Mouse (Mus musculus) E14TG2a.4 (cell line): Measurements from ENCODE around the gene Nlgn3.

Experiments used
- CTCF ChIP-seq: conservative IDR thresholded peaks from 2 replicates; pipeline ENCODE4 v1.5.1; 2014; ENCODE audit warnings: low read length
- NANOG ChIP-seq: IDR thresholded peaks from 2 replicates; pipeline ENCODE4 v1.6.1; 2014; ENCODE audit warnings: borderline replicate concordance, low read length, mixed read lengths
- POU5F1 ChIP-seq: IDR thresholded peaks from 2 replicates; pipeline ENCODE4 v1.6.1; 2014; ENCODE audit warnings: low read length, borderline replicate concordance

DNA sequence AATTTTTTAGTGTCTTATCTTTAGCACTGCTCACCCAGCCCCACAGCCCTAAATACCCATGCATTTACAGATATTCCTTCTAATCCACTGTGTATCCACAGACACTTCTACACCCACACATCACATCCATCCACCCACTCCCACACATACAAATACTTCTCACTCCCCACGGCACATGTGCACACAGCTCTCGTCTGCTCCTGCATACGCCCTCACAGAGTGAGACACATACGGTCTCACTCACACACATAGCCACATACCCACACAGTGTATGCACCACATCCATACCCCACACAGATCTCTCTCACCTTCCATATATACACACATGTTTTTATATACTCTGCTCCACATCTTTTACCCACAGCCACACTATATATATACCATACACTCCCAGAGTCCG, 10.3 kb downstream of the Nlgn3 start:
- no peak for TF ChIP-seq CTCF
- TF ChIP-seq POU5F1 = no peak
- no peak for TF ChIP-seq NANOG
